Mouse (Mus musculus): Measurements from ENCODE around the gene Tnp2. TPM values are rescaled to one million over a fixed set of nuclear protein-coding genes. Genes with fewer than 3 reads are reported as not detected.

Gene Tnp2
- polyA plus RNA-seq, 1 experiment from 2014 or later: not detected

DNA sequence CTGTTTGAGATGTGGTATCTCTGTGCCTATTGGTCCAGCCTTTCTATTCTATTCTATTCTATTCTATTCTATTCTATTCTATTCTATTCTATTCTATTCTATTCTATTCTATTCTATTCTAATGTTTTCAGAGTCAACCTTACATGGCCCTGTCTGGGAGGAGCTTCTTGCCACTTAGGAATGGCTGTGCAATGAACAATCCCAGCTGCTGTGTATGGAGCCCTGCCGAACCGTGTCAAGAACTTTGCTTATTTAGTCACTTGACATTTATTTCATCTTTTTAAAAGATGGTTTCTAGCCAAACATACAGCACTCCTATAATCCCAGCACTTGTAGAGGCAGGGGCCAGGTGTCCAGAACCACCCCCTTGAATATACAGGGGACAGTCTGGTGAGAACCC lies 24.1 kb downstream of the Tnp2 start:
- Histone ChIP-seq H3K9ac (ENCODE audit: low read depth, low read length) (no peak overlapping the region), H3K4me3 (replicated peaks; ENCODE audit: low read depth, low read length) (no peak overlapping the region), H3K4me1 (replicated peaks; ENCODE audit: insufficient read depth, low read length) (no peaks in the 10 kb centered on the region), H3K9me3 (replicated peaks; ENCODE audit: low read length) (no peaks in the 10 kb centered on the region), H3K27me3 (ENCODE audit: insufficient read depth, low read length) (no peaks in the 10 kb centered on the region), H3K4me2 (ENCODE audit: low read length) (no peak overlapping the region), H3K27ac (no peak overlapping the region), H3K36me3 (ENCODE audit: insufficient read depth, low read length) (no peaks in the 10 kb centered on the region)
- DNase-seq (ENCODE audit: low spot score): peak; percentile 80
- no peak for TF ChIP-seq CTCF (IDR thresholded peaks at IDR 0.05; ENCODE audit: low read depth)
- no peak for ATAC-seq (replicated peaks; ENCODE audit: low FRiP score, low read depth)
- WGBS: 31% methylated on average over 2 of the region's 2 CpGs

DNA sequence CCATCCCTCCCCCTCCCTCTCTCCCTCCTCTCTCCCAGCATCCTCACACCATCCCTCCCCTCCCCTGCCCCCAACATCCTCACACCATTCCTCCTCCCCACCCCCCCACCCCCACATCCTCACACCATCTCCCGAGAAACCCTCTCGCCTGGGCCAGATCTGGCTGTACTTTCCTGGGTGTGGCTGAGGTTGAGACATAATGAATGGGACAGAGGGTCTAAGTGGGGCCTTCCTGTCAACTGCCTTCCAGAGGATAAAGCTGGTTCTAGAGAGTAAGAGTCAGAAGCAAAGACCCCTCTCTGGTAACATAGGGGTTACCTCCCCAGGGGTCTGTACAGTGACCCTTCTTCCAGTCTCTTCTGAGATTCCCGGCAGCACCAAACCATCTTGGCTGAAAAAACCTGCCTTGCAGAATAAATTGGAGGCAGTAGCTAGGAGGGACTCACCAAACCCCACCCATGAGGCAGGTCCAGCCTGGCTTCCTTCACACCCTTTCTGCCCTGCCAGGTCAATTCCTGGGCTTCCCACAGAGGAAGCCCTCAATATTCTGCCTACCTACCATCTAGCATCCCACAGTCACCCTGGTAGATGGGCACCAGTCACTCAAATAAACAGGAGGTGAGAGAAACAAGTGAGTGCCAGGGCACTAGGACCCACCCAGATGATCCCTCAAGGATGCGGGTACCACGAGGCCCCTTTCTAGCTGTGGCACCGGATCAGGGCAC lies 24.8 kb downstream of the Tnp2 start:
- ATAC-seq (replicated peaks; ENCODE audit: low FRiP score, low read depth) (no peak), DNase-seq (ENCODE audit: low spot score) (no peak)
- Histone ChIP-seq H3K9me3 (replicated peaks; ENCODE audit: low read length) (no peaks in the 10 kb centered on the region), H3K4me3 (replicated peaks; ENCODE audit: low read depth, low read length) (no peak overlapping the region), H3K4me1 (replicated peaks; ENCODE audit: insufficient read depth, low read length) (no peaks in the 10 kb centered on the region), H3K27ac (no peak overlapping the region), H3K9ac (ENCODE audit: low read depth, low read length) (no peak overlapping the region), H3K4me2 (ENCODE audit: low read length) (no peak overlapping the region), H3K27me3 (ENCODE audit: insufficient read depth, low read length) (no peaks in the 10 kb centered on the region), H3K36me3 (ENCODE audit: insufficient read depth, low read length) (no peaks in the 10 kb centered on the region)
- TF ChIP-seq CTCF (IDR thresholded peaks at IDR 0.05; ENCODE audit: low read depth): no peak
- 47% methylated on average over 6 of the region's 6 CpGs for WGBS

DNA sequence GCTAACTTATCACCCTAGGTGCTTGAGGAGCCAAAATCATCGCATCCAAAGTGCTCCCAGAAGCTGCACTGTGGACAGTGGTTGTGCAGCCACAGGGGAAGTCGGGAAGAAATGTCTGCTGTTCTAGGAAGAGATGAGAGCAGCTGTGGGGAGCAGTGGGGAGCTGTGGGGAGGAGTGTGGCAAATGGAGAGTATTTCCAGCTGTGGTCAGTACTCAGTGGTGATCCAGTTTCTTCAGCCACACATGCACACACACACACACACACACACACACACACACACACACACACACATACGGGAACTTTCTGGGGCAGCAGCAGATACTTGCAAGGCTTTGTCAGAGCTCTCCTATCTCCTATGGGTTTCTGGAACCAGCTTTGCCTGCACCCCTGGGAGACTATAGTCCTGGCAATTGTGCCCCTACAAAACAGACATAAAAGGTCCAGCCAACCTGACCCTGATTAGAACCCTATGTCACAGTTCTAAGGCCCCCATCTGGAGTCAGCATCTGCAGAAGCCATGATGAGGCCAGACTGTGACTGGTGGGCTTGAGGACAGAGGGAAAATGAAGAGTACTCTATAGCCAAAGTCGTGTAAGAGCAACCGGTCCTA lies 25.8 kb downstream of the Tnp2 start:
- H3K9ac ChIP-seq (ENCODE audit: low read depth, low read length): no peak overlapping the region
- no peak for TF ChIP-seq CTCF (IDR thresholded peaks at IDR 0.05; ENCODE audit: low read depth)
- H3K4me1 ChIP-seq (replicated peaks; ENCODE audit: insufficient read depth, low read length): no peaks in the 10 kb centered on the region
- no peak overlapping the region for H3K4me3 ChIP-seq (replicated peaks; ENCODE audit: low read depth, low read length)
- H3K27ac ChIP-seq: no peak overlapping the region
- no peaks in the 10 kb centered on the region for H3K36me3 ChIP-seq (ENCODE audit: insufficient read depth, low read length)
- no peaks in the 10 kb centered on the region for H3K27me3 ChIP-seq (ENCODE audit: insufficient read depth, low read length)
- ATAC-seq (replicated peaks; ENCODE audit: low FRiP score, low read depth) (no peak), DNase-seq (ENCODE audit: low spot score) (no peak)
- 70% methylated on average over 5 of the region's 5 CpGs for WGBS
- H3K4me2 ChIP-seq (ENCODE audit: low read length): no peak overlapping the region
- no peaks in the 10 kb centered on the region for H3K9me3 ChIP-seq (replicated peaks; ENCODE audit: low read length)

DNA sequence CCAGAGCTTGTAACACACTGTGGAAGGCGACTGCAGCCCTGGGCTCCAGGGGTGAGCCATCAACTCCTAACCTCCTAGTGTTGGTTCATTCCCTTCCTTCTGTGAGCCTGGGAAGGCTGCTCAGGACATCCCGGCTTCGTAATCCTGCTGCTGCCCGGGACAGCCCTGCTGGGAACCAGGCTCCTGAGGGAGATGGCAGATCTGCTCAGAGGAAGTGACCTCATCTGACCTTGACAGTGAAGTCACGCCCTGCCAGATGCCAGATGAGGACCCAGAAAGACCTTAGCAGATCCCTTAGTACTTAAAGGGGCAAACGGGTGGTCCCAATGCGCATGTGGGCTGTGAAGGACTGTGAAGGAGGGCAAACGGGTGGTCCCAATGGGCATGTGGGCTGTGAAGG lies 27.3 kb downstream of the Tnp2 start:
- no peak for ATAC-seq (replicated peaks; ENCODE audit: low FRiP score, low read depth)
- no peak for TF ChIP-seq CTCF (IDR thresholded peaks at IDR 0.05; ENCODE audit: low read depth)
- WGBS: 77% methylated on average over 8 of the region's 8 CpGs

DNA sequence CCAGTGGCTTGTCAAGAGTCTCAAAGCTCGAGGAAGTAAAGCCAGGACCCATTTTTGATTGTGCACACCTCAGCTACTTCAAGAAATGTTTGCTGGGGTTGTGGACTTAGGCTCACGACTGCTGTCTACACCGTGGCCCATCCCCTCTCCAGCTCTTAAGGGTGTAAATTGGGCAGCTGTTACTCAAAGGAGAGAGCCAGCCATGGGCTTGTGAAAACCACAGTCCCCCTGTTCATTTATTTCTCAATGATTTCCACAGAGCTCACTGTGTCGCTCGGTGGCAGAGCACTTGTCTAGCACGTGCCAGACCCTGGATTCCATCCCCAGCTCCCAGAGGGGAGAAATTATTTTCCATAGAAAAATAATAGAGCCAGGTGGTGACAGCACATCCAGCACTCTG lies 32.3 kb downstream of the Tnp2 start:
- no peak overlapping the region for H3K4me2 ChIP-seq (ENCODE audit: low read length)
- DNase-seq (ENCODE audit: low spot score): no peak
- H3K27me3 ChIP-seq (ENCODE audit: insufficient read depth, low read length): no peaks in the 10 kb centered on the region
- no peak overlapping the region for H3K9ac ChIP-seq (ENCODE audit: low read depth, low read length)
- no peaks in the 10 kb centered on the region for H3K36me3 ChIP-seq (ENCODE audit: insufficient read depth, low read length)
- no peak overlapping the region for H3K4me3 ChIP-seq (replicated peaks; ENCODE audit: low read depth, low read length)
- H3K4me1 ChIP-seq (replicated peaks; ENCODE audit: insufficient read depth, low read length): no peaks in the 10 kb centered on the region
- ATAC-seq (replicated peaks; ENCODE audit: low FRiP score, low read depth): no peak
- no peak overlapping the region for H3K27ac ChIP-seq
- TF ChIP-seq CTCF (IDR thresholded peaks at IDR 0.05; ENCODE audit: low read depth): no peak
- WGBS: 67% methylated on average over 6 of the region's 6 CpGs
- no peaks in the 10 kb centered on the region for H3K9me3 ChIP-seq (replicated peaks; ENCODE audit: low read length)

More for the DNA sequence above, 27.3 kb downstream of the Tnp2 start:
- H3K4me3 ChIP-seq (replicated peaks; ENCODE audit: low read depth, low read length): no peak overlapping the region
- no peak overlapping the region for H3K4me2 ChIP-seq (ENCODE audit: low read length)
- H3K4me1 ChIP-seq (replicated peaks; ENCODE audit: insufficient read depth, low read length): no peaks in the 10 kb centered on the region
- no peaks in the 10 kb centered on the region for H3K36me3 ChIP-seq (ENCODE audit: insufficient read depth, low read length)
- DNase-seq (ENCODE audit: low spot score): no peak
- no peaks in the 10 kb centered on the region for H3K9me3 ChIP-seq (replicated peaks; ENCODE audit: low read length)
- no peak overlapping the region for H3K9ac ChIP-seq (ENCODE audit: low read depth, low read length)
- no peaks in the 10 kb centered on the region for H3K27me3 ChIP-seq (ENCODE audit: insufficient read depth, low read length)
- no peak overlapping the region for H3K27ac ChIP-seq

DNA sequence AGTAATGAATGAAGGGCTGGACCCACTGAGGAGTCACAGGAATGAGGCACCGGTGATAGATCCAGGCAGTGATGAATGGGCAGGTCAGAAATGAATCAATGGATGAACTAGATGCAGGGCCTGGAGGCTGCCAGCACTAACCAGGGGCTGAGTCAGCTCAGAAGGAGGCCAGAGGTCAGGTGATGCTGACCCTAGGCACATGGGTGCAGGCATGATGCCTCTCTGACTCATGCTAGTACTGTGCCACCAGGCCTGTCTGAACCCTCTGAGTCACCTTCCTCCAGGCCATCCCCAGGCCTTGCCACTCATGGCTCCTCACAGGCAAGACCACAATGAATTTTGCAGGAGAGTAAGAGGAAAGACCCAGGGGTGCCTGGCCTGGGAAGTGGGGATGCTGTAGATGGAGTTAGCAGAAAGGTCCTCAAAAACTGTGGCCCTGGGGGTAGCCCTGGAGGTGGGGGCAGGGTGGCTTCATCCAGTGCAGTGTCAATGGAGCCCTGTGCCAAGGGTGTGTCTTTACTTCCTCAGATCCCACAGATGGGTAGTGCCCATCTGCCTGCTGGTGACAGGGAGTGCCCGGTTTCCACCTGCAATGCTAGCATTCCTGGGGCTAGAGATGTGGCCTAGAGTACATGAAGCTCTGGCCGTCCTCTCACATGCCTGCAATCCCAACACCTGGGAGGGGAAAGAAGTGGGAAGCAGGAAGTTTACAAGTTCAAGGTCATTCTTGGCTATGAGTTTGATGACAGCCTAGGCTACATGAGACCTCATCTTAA lies 33.8 kb downstream of the Tnp2 start:
- DNase-seq (ENCODE audit: low spot score) (no peak), ATAC-seq (replicated peaks; ENCODE audit: low FRiP score, low read depth) (no peak; the same call in 1 of the 2 replicates)
- Histone ChIP-seq H3K36me3 (ENCODE audit: insufficient read depth, low read length) (no peaks in the 10 kb centered on the region), H3K27me3 (ENCODE audit: insufficient read depth, low read length) (no peaks in the 10 kb centered on the region), H3K27ac (no peak overlapping the region), H3K9ac (ENCODE audit: low read depth, low read length) (no peak overlapping the region), H3K4me2 (ENCODE audit: low read length) (no peak overlapping the region), H3K4me3 (replicated peaks; ENCODE audit: low read depth, low read length) (no peak overlapping the region), H3K4me1 (replicated peaks; ENCODE audit: insufficient read depth, low read length) (no peaks in the 10 kb centered on the region), H3K9me3 (replicated peaks; ENCODE audit: low read length) (no peaks in the 10 kb centered on the region)
- WGBS: 97% methylated on average over 3 of the region's 3 CpGs
- TF ChIP-seq CTCF (IDR thresholded peaks at IDR 0.05; ENCODE audit: low read depth): no peak
